Mouse (Mus musculus): ENCODE results near the gene D2hgdh.
"Not testable (repeated sequence)": the region's sequence is repeated elsewhere in the genome, so short reads cannot be mapped to it uniquely, and the experiment has no call there.

The D2hgdh gene

DNA sequence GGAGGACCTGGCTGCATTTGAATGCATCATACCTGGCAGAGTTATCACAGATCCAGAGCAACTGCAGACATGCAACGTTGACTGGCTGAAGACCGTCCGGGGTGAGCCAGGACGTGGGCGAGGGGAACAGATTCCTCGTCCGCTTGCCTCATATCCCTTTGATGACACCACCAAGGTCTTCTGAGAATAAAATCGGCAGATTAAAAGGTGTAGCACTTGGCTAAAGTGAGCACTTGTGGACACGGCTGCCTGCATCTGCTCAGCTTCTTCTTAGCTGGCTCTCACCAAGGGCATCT is 1.8 kb downstream of the D2hgdh start:
- DNase-seq (ENCODE audit: low spot score) = no peak

DNA sequence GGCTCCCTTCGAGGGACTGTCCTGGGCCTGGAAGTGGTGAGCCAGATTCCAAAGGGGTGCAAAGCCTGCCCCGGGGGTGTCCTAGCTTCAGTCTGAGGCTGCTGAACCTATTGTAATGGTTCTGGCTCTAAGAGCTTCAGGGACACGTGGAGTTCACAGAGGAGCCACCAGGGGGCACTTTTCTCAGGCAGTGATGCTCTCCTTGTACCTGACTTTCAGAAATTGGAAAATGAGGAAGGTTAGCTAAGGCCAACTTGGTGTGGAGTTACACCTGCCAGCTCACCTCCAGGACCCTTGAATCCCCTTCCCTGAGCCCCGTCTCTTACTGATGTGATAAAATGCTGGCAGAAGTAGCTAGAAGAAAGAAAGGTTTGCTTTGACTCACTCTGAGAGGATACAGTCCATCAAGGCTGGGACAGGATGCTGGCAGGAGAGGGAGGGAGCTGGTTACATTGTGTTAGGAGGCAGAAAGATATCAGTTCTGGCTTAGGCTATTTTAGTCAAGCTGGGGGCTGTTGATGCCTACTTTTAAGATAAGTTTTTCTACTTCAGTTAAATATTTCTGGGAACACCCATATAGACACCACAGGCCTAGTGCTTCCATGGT is 8.1 kb downstream of the D2hgdh start:
- DNase-seq (ENCODE audit: low spot score) = not testable (repeated sequence)

GRCm38 (mm10) chr1:93834671-93835150 is 10.0 kb downstream of the D2hgdh start:
- DNase-seq (ENCODE audit: low spot score) = no peak

- no peak for DNase-seq (ENCODE audit: low spot score)
These were observed 10.5 kb downstream of the D2hgdh start for GRCm38 (mm10) chr1:93835211-93835610.

GRCm38 (mm10) chr1:93835876-93836531 is 11.3 kb downstream of the D2hgdh start:
- no peak for DNase-seq (ENCODE audit: low spot score)

GRCm38 (mm10) chr1:93836532-93836913 is 11.8 kb downstream of the D2hgdh start:
- DNase-seq (ENCODE audit: low spot score) = no peak

DNA sequence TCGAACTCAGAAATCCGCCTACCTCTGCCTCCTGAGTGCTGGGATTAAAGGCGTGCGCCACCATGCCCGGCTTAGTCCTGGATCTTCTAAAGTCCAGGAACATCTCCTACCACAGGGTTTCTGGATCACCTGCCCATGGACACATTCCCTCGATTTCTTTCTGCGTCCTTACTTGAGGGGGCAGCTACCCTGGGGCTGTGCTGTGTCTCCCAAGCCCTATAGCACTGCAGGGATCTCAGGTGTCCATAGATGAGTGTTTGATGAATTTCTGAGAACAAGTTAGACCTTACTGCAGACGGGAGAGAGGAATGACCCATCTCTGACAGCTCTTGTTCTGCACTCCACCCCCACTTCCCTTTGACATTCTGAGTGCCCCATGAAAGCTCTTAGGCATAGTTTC is 12.6 kb downstream of the D2hgdh start:
- no peak for DNase-seq (ENCODE audit: low spot score)

GRCm38 (mm10) chr1:93838569-93838968 is 13.9 kb downstream of the D2hgdh start:
- DNase-seq (ENCODE audit: low spot score) = not testable (repeated sequence)

DNA sequence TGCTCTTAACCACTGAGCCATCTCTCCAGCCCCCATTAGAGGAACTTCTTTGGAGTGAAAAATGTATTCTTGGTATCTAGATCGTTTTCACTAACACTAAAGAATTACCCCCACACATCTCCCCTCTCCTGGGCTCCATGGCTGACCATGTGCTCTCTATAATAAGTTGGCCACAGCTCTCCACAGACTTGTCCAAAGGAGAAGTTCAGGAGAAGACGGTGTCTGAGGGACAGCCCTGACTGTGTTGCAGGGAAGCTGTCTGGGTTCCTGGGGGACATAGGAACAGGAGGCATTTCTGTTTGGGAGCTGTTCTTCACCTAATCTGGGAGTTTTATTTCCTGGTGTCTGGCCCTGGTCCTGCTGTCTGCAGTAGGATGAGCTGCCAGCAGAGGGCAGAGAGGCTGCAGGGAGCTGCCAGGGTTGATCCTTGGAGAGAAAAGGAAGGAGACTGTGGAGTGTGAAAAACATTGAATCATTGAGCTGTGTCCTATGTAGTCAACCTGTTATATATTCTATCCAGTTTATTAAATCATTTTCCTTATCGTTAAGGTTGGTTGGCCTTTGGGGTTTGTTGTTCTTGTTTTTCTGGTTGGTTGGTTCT is 21.2 kb downstream of the D2hgdh start:
- DNase-seq (ENCODE audit: low spot score) = not testable (repeated sequence)

GRCm38 (mm10) chr1:93855790-93856189 is 31.1 kb downstream of the D2hgdh start:
- not testable (repeated sequence) for DNase-seq (ENCODE audit: low spot score)

GRCm38 (mm10) chr1:93857370-93857769 is 32.7 kb downstream of the D2hgdh start:
- no peak for DNase-seq (ENCODE audit: low spot score)

DNA sequence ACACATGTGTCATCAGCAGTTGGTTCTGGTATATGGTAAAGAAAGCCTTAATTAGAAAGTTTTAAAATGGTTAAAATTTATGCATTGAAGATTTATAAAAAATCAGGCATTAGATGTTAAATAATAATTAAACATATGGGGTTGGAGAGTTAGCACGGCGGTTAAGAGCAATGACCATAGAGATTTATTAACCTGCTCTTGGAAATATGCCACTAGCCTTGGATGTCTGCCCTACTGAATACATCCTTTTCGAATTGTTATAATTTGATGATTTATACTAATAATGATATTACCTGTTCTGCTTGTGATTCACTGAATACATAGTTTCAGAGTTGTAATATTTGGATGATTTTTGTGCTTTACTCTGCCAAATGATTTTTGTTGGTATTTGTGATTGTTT is 33.3 kb downstream of the D2hgdh start:
- no peak for DNase-seq (ENCODE audit: low spot score)

GRCm38 (mm10) chr1:93859619-93860018 is 34.9 kb downstream of the D2hgdh start:
- DNase-seq (ENCODE audit: low spot score) = no peak

- DNase-seq (ENCODE audit: low spot score) = not testable (repeated sequence)
These were observed 36.3 kb downstream of the D2hgdh start, which contains the start of gene Gal3st2 for GRCm38 (mm10) chr1:93861048-93861447. Gal3st2 (plus strand) TSS chr1:93861306.

DNA sequence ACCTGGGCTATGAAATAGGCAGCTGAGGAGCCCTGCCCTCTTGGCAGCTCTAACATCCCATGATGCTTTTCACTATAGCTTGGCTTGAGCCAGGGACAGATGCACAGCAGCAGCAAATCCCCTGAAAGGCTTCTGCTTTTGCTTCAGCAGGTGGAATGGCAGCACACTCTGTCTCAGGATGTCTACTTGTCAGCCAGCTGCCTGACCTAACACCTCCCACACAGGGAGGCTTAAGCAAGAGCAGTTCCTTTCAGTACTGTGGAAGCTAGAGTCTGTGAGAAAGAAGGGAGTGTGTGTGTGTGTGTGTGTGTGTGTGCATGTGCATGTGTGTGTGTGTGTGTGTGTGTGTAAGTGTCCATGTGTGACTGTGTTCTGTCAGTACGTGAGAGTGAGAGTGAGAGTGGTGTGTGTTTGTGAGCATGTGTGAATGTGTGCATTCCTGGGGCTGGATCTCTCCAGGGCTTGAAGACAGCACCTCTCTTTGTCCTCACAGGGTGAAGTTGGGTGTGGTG is 46.9 kb downstream of the D2hgdh start:
- not testable (repeated sequence) for DNase-seq (ENCODE audit: low spot score)

DNA sequence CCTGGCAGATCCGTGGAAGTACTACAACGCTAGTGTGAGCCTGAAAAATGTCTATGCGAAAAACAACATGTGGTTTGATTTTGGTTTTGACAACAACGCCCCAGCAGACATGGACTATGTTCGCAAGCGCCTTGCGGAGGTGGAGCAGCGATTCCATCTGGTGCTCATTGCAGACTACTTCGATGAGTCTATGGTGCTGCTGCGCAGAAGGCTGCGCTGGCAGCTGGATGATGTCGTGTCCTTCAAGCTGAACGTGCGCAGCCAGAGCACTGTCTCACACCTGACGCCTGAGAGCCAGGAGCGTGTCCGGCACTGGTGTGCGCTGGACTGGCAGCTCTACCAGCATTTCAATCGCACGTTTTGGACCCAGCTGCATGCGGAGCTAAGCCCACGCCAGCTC is 49.7 kb downstream of the D2hgdh start:
- not testable (repeated sequence) for DNase-seq (ENCODE audit: low spot score)

DNA sequence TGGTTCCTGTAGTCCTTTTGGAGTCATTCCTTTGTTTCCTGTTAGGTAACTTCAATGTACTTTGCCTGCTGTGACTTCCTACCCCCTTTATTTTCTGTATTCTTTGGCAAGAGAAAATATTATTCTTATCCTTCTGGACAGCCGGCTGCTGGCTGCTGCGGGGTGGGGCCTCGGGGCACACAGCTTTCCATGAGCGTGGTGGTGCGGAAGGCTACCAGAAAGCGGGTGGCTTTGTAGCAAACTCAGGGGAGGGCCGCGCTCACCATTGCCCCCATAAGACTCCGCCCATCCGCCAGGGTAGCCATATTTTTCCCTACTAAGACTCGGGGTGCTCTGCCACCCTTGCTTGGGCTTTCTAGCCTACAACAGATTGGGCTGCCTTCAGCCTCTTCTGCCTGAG is 57.1 kb downstream of the D2hgdh start:
- not testable (repeated sequence) for DNase-seq (ENCODE audit: low spot score)

DNA sequence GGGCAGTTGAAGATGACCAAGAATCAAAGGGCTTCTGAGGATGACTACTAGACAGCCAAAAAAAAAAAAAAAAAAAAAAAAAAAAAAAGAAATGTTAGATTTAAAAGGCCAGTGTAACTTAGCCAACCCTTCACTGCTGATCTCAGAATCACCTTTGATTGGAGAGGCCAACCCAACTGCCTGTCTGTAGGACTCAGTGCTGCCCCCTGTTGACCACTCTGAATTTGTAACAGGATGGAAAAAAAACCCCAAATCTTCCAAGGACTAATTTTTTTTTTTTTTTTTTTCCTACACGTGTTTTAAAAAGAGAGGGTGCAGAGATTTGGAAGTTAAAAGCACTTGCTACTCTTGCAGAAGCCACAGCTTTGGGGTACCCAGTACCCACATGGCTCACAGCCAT is 66.2 kb downstream of the D2hgdh start:
- not testable (repeated sequence) for DNase-seq (ENCODE audit: low spot score)

DNA sequence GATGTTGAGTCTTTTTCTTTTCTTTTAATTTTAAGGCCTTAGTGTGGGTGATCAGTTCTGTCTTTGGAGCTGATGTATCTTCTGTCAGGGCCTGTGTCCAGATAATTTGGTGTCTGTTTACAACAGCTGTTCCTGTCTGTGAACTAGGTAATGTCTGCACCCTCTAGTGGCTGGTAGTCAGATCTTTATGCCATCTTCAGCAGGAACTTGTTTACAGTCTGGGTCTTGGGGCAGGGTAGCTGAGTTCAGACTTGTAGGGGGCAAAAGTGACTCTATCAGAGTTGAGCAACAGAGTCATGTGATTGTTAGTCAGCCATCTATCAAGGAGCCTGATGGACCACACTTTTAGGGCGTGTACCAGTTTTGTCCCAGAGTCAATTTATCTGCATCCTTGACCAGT is 72.7 kb downstream of the D2hgdh start:
- not testable (repeated sequence) for DNase-seq (ENCODE audit: low spot score)

- DNase-seq (ENCODE audit: low spot score) = peak; percentile 62
These were observed 76.6 kb downstream of the D2hgdh start for GRCm38 (mm10) chr1:93901291-93901690.

All from ovary, adult 18-20 months (tissue).